Mouse (Mus musculus) forebrain, embryonic 11.5 days (tissue): Measurements from ENCODE around the gene Fmo2. TPM values are rescaled to one million over a fixed set of nuclear protein-coding genes. Genes with fewer than 3 reads are reported as not detected.

ENCODE experiments used
- ATAC-seq: fragments of 200-750 bp; cut with Nextera tagmentation; replicated peaks from 2 replicates; pipeline ENCODE4 v1.8.0; 2017; ENCODE audit warnings: moderate TSS enrichment; ENCODE audit not compliant: low FRiP score
- DNase-seq: peaks from one replicate; pipeline ENCODE4 v3.0.0-alpha.2; 2017; ENCODE audit warnings: low spot score
- H3K27ac ChIP-seq: fragments of 300-500 bp; sonication (generic); 2 replicates; pipeline ENCODE4 v1.5.1; 2014; ENCODE audit warnings: low read depth, low read length
- H3K27me3 ChIP-seq: fragments of 300-500 bp; sonication (generic); 2 replicates; pipeline ENCODE4 v1.6.1; 2014; ENCODE audit warnings: mild to moderate bottlenecking, low read length, mixed read lengths; ENCODE audit not compliant: control insufficient read depth, insufficient read depth
- H3K36me3 ChIP-seq: fragments of 300-500 bp; sonication (generic); 2 replicates; pipeline ENCODE4 v1.6.1; 2014; ENCODE audit warnings: mild to moderate bottlenecking, low read length, moderate library complexity, mixed read lengths; ENCODE audit not compliant: control insufficient read depth, insufficient read depth
- H3K4me1 ChIP-seq: fragments of 300-500 bp; sonication (generic); replicated peaks from 2 replicates; pipeline ENCODE4 v1.6.1; 2014; ENCODE audit warnings: low read length, mixed read lengths; ENCODE audit not compliant: control insufficient read depth, insufficient read depth
- H3K4me2 ChIP-seq: fragments of 300-500 bp; sonication (generic); 2 replicates; pipeline ENCODE4 v1.6.1; 2014; ENCODE audit warnings: low read depth, mild to moderate bottlenecking, low read length, moderate library complexity, mixed read lengths; ENCODE audit not compliant: severe bottlenecking
- H3K4me3 ChIP-seq: fragments of 300-500 bp; sonication (generic); 2 replicates; pipeline ENCODE4 v1.5.1; 2014; ENCODE audit warnings: low read depth, low read length
- H3K9ac ChIP-seq: fragments of 300-500 bp; sonication (generic); 2 replicates; pipeline ENCODE4 v1.6.1; 2014; ENCODE audit warnings: low read length
- H3K9me3 ChIP-seq: fragments of 300-500 bp; sonication (generic); 2 replicates; pipeline ENCODE4 v1.6.1; 2016; ENCODE audit warnings: low read length, mixed read lengths; ENCODE audit not compliant: control insufficient read depth
- WGBS: fragments of 180-500 bp; shearing (Covaris S2); extraction: QIAGEN DNeasy Blood & Tissue Kit; methylation state at CpG from one replicate; pipeline ENCODE4 v1.1.7; 2014; 5-methylcytosine and 5-hydroxymethylcytosine counted together
- polyA plus RNA-seq: library from polyadenylated mRNA; unstranded; fragments of >200 nt; fragmentation: Nextera tagmentation; extraction: Ambion mirVana; gene quantifications from 2 replicates; pipeline ENCODE4 v1.2.1, GENCODE M21; 2014

Gene Fmo2
- polyA plus RNA-seq, 1 experiment from 2014 or later = 0.13 TPM

DNA sequence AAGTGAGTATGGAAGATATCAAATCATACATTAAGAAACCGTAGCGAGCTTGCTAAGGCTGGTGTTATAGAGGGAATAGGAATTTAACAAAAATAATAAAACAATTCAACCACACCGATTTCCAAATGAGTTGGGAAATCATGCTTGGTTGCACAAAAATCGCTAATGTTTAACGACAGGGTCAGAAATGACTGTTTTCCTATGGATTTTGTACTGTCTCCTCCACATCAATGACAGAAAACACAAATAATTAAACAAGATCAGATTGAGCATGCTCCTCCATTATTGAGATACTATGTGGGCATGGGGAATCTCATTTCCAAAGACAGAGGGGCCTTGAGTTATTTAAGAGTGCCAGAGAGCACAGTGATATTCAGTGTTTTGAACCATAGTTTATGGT, 34.2 kb downstream of the Fmo2 start:
- DNase-seq (no peak), ATAC-seq (no peak)
- no peak overlapping the region for H3K4me3 ChIP-seq
- no peaks in the 10 kb centered on the region; the same call in 1 of the 2 replicates for H3K4me1 ChIP-seq
- no peak overlapping the region for H3K9ac ChIP-seq
- 92% methylated on average over 5 of the region's 5 CpGs for WGBS
- H3K9me3 ChIP-seq = no peaks in the 10 kb centered on the region
- H3K36me3 ChIP-seq = no peaks in the 10 kb centered on the region
- H3K27ac ChIP-seq = no peak overlapping the region
- H3K4me2 ChIP-seq = no peak overlapping the region
- no peaks in the 10 kb centered on the region for H3K27me3 ChIP-seq

- WGBS = 90% methylated on average over 3 of the region's 3 CpGs
- ATAC-seq (no peak), DNase-seq (no peak)
- Histone ChIP-seq H3K36me3 (no peaks in the 10 kb centered on the region), H3K4me2 (no peak overlapping the region), H3K4me1 (peaks cover 3% of the 10 kb centered on the region; the same call in 1 of the 2 replicates), H3K9ac (no peak overlapping the region), H3K4me3 (no peak overlapping the region), H3K27ac (no peak overlapping the region), H3K27me3 (no peaks in the 10 kb centered on the region), H3K9me3 (no peaks in the 10 kb centered on the region)
These were observed 34.9 kb downstream of the Fmo2 start for GRCm38 (mm10) chr1:162863579-162863978.

DNA sequence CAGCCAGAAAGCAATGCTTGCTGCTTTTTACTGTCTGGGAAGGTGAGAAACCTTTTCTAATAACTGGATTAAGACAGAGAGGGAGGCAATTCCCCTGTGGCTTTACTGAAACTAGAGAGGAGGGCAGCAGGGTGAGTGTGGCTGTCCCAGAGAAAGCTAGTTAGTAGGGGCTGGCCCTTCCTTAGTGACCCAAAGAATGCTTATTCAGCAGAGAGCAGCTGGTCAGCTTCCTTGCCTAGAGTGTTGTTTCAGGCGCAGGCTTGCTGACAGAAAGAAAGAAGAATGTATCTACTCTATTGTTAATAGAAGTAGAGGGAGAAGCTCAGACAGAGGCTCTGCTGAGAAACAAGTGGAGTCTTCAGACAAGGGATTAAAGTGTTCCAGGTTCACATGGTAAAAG, 36.2 kb downstream of the Fmo2 start:
- no peak overlapping the region for H3K27ac ChIP-seq
- H3K27me3 ChIP-seq = no peaks in the 10 kb centered on the region
- H3K36me3 ChIP-seq = no peaks in the 10 kb centered on the region
- WGBS = 19% methylated on average over 1 of the region's 1 CpGs
- ATAC-seq (no peak), DNase-seq (no peak)
- H3K4me1 ChIP-seq = peaks cover 3% of the 10 kb centered on the region; the same call in 1 of the 2 replicates
- H3K4me2 ChIP-seq = no peak overlapping the region
- no peak overlapping the region for H3K9ac ChIP-seq
- H3K9me3 ChIP-seq = no peaks in the 10 kb centered on the region
- H3K4me3 ChIP-seq = no peak overlapping the region

GRCm38 (mm10) chr1:162859996-162860605, 38.4 kb downstream of the Fmo2 start:
- Histone ChIP-seq H3K4me2 (no peak overlapping the region), H3K27me3 (no peaks in the 10 kb centered on the region), H3K4me3 (no peak overlapping the region), H3K9ac (no peak overlapping the region), H3K27ac (no peak overlapping the region), H3K36me3 (no peaks in the 10 kb centered on the region), H3K9me3 (no peaks in the 10 kb centered on the region), H3K4me1 (peaks cover 3% of the 10 kb centered on the region; the same call in 1 of the 2 replicates)
- DNase-seq = no peak
- WGBS = 86% methylated on average over 9 of the region's 9 CpGs
- no peak for ATAC-seq

DNA sequence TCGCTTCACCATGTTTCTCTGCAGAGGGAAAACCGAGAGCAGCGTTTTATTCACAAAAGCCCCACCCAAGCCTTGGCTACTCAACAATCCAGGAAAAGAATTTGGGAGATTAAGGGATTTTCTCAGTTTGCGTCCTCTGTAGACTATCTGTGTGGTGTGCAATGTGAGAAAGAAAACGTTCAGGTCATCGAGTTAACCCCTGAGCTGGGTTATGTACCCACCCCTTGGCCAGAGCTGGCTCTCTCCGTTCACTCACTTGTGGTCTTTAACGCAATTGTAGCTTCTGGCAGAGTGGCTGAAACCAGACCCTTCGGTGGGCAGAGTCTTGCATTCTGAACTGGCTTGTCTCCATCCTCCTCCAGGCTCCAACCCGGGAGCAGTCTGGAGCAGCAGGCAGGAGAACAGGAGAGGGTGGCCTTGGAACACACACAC, 39.0 kb downstream of the Fmo2 start:
- Histone ChIP-seq H3K4me3 (no peak overlapping the region), H3K4me1 (peaks cover 3% of the 10 kb centered on the region; the same call in 1 of the 2 replicates), H3K27me3 (no peaks in the 10 kb centered on the region), H3K4me2 (no peak overlapping the region), H3K36me3 (no peaks in the 10 kb centered on the region), H3K27ac (no peak overlapping the region), H3K9me3 (no peaks in the 10 kb centered on the region), H3K9ac (no peak overlapping the region)
- no peak for DNase-seq
- 33% methylated on average over 10 of the region's 10 CpGs for WGBS
- 0 out of 2 replicates have a peak, but pooled peaks have one; percentile 6 for ATAC-seq

GRCm38 (mm10) chr1:162858748-162859130, 39.8 kb downstream of the Fmo2 start:
- no peak overlapping the region for H3K9ac ChIP-seq
- H3K9me3 ChIP-seq = no peaks in the 10 kb centered on the region
- no peak overlapping the region for H3K4me3 ChIP-seq
- 0 out of 2 replicates have a peak overlapping the region, but pooled peaks have one; percentile 21 for H3K4me2 ChIP-seq
- DNase-seq (peak; percentile 51), ATAC-seq (peak; percentile 37; the same call in 1 of the 2 replicates)
- H3K36me3 ChIP-seq = no peaks in the 10 kb centered on the region
- H3K27ac ChIP-seq = no peak overlapping the region
- H3K27me3 ChIP-seq = no peaks in the 10 kb centered on the region
- WGBS = 44% methylated on average over 12 of the region's 12 CpGs
- peaks cover 3% of the 10 kb centered on the region; the same call in 1 of the 2 replicates for H3K4me1 ChIP-seq

DNA sequence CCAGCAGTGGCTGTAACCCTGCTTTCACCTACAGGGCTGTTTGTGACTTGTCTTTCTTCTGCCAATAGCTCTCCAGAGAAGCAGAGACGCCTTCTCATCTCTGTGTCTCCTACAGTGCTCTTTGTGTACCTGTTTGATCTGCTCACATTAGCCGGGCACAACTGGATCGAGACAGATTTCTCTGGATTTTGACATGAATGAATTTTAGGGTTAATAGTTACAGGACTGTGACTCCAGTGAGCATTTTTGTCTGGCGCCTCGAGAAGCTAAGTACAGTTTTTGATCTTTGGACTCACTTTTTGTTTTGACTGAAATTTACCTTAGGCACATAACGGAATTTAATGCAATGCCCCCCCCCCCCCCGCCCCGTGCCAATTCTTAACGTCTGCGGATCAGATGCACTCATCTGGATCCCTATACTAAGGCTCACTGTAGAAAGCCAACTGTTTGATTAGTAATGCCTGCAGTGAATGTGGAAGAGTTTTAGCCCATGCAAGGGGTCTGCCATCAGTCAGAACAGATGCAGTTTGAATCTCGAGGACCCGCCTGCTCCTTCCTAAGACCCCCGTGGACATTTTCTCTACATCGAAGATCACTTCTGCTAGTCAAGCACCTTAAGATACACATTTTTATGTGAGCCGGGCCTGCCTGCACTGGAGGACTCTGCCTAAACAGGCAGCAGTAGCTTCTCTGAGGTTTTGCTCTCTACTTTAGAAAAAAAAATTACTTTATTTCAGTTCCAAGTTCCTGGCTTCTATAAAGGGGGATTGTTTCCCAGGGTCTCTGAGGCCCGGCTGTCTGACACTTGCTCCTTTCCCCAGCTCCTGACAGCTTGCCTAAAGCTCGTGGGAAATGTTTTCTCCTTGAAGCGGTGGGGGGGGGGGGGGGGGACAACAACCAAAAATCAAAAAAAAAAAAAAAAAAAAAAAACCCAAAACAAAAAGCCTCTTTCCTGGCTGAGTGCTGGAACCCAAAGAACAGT, 40.5 kb downstream of the Fmo2 start:
- no peak overlapping the region for H3K4me3 ChIP-seq
- H3K27me3 ChIP-seq = no peaks in the 10 kb centered on the region

GRCm38 (mm10) chr1:162853812-162854482, 44.6 kb downstream of the Fmo2 start:
- Histone ChIP-seq H3K4me3 (no peak overlapping the region), H3K9ac (no peak overlapping the region)
- no peak for ATAC-seq

More for the DNA sequence above, 40.5 kb downstream of the Fmo2 start:
- Histone ChIP-seq H3K9me3 (no peaks in the 10 kb centered on the region), H3K27ac (no peak overlapping the region), H3K4me2 (no peak overlapping the region), H3K9ac (no peak overlapping the region), H3K36me3 (no peaks in the 10 kb centered on the region), H3K4me1 (peaks cover 3% of the 10 kb centered on the region; the same call in 1 of the 2 replicates)
- DNase-seq (no peak), ATAC-seq (no peak)
- WGBS = 67% methylated on average over 18 of the region's 18 CpGs

More at GRCm38 (mm10) chr1:162853812-162854482, 44.6 kb downstream of the Fmo2 start:
- Histone ChIP-seq H3K4me1 (0 out of 2 replicates have a peak, but pooled peaks cover 3% of the 10 kb centered on the region), H3K27ac (no peak overlapping the region), H3K9me3 (no peaks in the 10 kb centered on the region), H3K36me3 (no peaks in the 10 kb centered on the region), H3K4me2 (no peak overlapping the region), H3K27me3 (no peaks in the 10 kb centered on the region)
- DNase-seq = no peak
- 83% methylated on average over 3 of the region's 3 CpGs for WGBS
